Mouse (Mus musculus): ENCODE measurements around the gene Hprt. TPM values are rescaled to one million over a fixed set of nuclear protein-coding genes. Genes with fewer than 3 reads are reported as not detected.
"Not testable (repeated sequence)": the region's sequence is repeated elsewhere in the genome, so short reads cannot be mapped to it uniquely, and the experiment has no call there.

The Hprt gene
- polyA plus RNA-seq, 1 experiment from 2014 or later, result 83.1 TPM

- H3K4me1 ChIP-seq (ENCODE audit: control insufficient read depth, insufficient read depth, low read length), result no peaks in the 10 kb centered on the region
- 92% methylated on average over 1 of the region's 1 CpGs for WGBS
- H3K4me3 ChIP-seq (replicated peaks; ENCODE audit: low read depth, low read length), result no peak overlapping the region
- no peak for DNase-seq
- no peak overlapping the region for H3K27ac ChIP-seq (replicated peaks; ENCODE audit: low read depth, low read length)
- no peaks in the 10 kb centered on the region for H3K36me3 ChIP-seq (ENCODE audit: control insufficient read depth, insufficient read depth, low read length)
- no peak overlapping the region for H3K4me2 ChIP-seq (ENCODE audit: low read length)
- H3K27me3 ChIP-seq (ENCODE audit: control insufficient read depth, insufficient read depth, low read length), result no peaks in the 10 kb centered on the region
- H3K9me3 ChIP-seq (ENCODE audit: control insufficient read depth, low read length), result no peaks in the 10 kb centered on the region
- no peak for ATAC-seq (ENCODE audit: low FRiP score, low TSS enrichment)
- H3K9ac ChIP-seq (replicated peaks; ENCODE audit: low read length), result no peak overlapping the region
Observed at GRCm38 (mm10) chrX:52972680-52973079, 15.3 kb upstream of the Hprt start.

GRCm38 (mm10) chrX:52978576-52978975 is 9.4 kb upstream of the Hprt start:
- 51% methylated on average over 1 of the region's 1 CpGs for WGBS
- no peak for ATAC-seq (ENCODE audit: low FRiP score, low TSS enrichment)

GRCm38 (mm10) chrX:52981378-52981777 is 6.6 kb upstream of the Hprt start:
- WGBS, result 77% methylated on average over 3 of the region's 3 CpGs
- Histone ChIP-seq H3K4me3 (replicated peaks; ENCODE audit: low read depth, low read length) (no peak overlapping the region), H3K36me3 (ENCODE audit: control insufficient read depth, insufficient read depth, low read length) (no peaks in the 10 kb centered on the region), H3K9ac (replicated peaks; ENCODE audit: low read length) (no peak overlapping the region), H3K4me2 (ENCODE audit: low read length) (no peak overlapping the region), H3K9me3 (ENCODE audit: control insufficient read depth, low read length) (no peaks in the 10 kb centered on the region), H3K27ac (replicated peaks; ENCODE audit: low read depth, low read length) (no peak overlapping the region), H3K27me3 (ENCODE audit: control insufficient read depth, insufficient read depth, low read length) (no peaks in the 10 kb centered on the region), H3K4me1 (ENCODE audit: control insufficient read depth, insufficient read depth, low read length) (no peaks in the 10 kb centered on the region)
- DNase-seq, result no peak
- no peak for ATAC-seq (ENCODE audit: low FRiP score, low TSS enrichment)

More at GRCm38 (mm10) chrX:52978576-52978975, 9.4 kb upstream of the Hprt start:
- no peaks in the 10 kb centered on the region for H3K9me3 ChIP-seq (ENCODE audit: control insufficient read depth, low read length)
- H3K36me3 ChIP-seq (ENCODE audit: control insufficient read depth, insufficient read depth, low read length), result no peaks in the 10 kb centered on the region
- no peak overlapping the region for H3K4me2 ChIP-seq (ENCODE audit: low read length)
- no peak overlapping the region for H3K27ac ChIP-seq (replicated peaks; ENCODE audit: low read depth, low read length)
- no peak for DNase-seq
- no peaks in the 10 kb centered on the region for H3K4me1 ChIP-seq (ENCODE audit: control insufficient read depth, insufficient read depth, low read length)
- no peak overlapping the region for H3K9ac ChIP-seq (replicated peaks; ENCODE audit: low read length)
- H3K27me3 ChIP-seq (ENCODE audit: control insufficient read depth, insufficient read depth, low read length), result no peaks in the 10 kb centered on the region
- H3K4me3 ChIP-seq (replicated peaks; ENCODE audit: low read depth, low read length), result no peak overlapping the region

GRCm38 (mm10) chrX:52994726-52995125 is 6.8 kb downstream of the Hprt start:
- H3K4me3 ChIP-seq (replicated peaks; ENCODE audit: low read depth, low read length); H3K27ac ChIP-seq (replicated peaks; ENCODE audit: low read depth, low read length); H3K36me3 ChIP-seq (ENCODE audit: control insufficient read depth, insufficient read depth, low read length); H3K4me1 ChIP-seq (ENCODE audit: control insufficient read depth, insufficient read depth, low read length); ATAC-seq (ENCODE audit: low FRiP score, low TSS enrichment); DNase-seq; H3K9ac ChIP-seq (replicated peaks; ENCODE audit: low read length); H3K27me3 ChIP-seq (ENCODE audit: control insufficient read depth, insufficient read depth, low read length); H3K4me2 ChIP-seq (ENCODE audit: low read length); H3K9me3 ChIP-seq (ENCODE audit: control insufficient read depth, low read length): not testable (repeated sequence)
- 89% methylated on average over 5 of the region's 5 CpGs for whole genome bisulfite sequencing

GRCm38 (mm10) chrX:53004887-53005286 is 16.9 kb downstream of the Hprt start:
- H3K4me2 ChIP-seq (ENCODE audit: low read length); H3K4me3 ChIP-seq (replicated peaks; ENCODE audit: low read depth, low read length); H3K27me3 ChIP-seq (ENCODE audit: control insufficient read depth, insufficient read depth, low read length); H3K27ac ChIP-seq (replicated peaks; ENCODE audit: low read depth, low read length); H3K36me3 ChIP-seq (ENCODE audit: control insufficient read depth, insufficient read depth, low read length); H3K9me3 ChIP-seq (ENCODE audit: control insufficient read depth, low read length); DNase-seq; ATAC-seq (ENCODE audit: low FRiP score, low TSS enrichment); H3K9ac ChIP-seq (replicated peaks; ENCODE audit: low read length); H3K4me1 ChIP-seq (ENCODE audit: control insufficient read depth, insufficient read depth, low read length): not testable (repeated sequence)
- 65% methylated on average over 4 of the region's 4 CpGs for WGBS

- H3K4me1 ChIP-seq (ENCODE audit: control insufficient read depth, insufficient read depth, low read length), result no peaks in the 10 kb centered on the region
- no peak overlapping the region for H3K9ac ChIP-seq (replicated peaks; ENCODE audit: low read length)
- no peak overlapping the region for H3K4me3 ChIP-seq (replicated peaks; ENCODE audit: low read depth, low read length)
- DNase-seq (peak; percentile 85), ATAC-seq (ENCODE audit: low FRiP score, low TSS enrichment) (no peak)
- no peak overlapping the region for H3K27ac ChIP-seq (replicated peaks; ENCODE audit: low read depth, low read length)
- H3K36me3 ChIP-seq (ENCODE audit: control insufficient read depth, insufficient read depth, low read length), result no peaks in the 10 kb centered on the region
- H3K9me3 ChIP-seq (ENCODE audit: control insufficient read depth, low read length), result no peaks in the 10 kb centered on the region
- H3K27me3 ChIP-seq (ENCODE audit: control insufficient read depth, insufficient read depth, low read length), result no peaks in the 10 kb centered on the region
- no peak overlapping the region for H3K4me2 ChIP-seq (ENCODE audit: low read length)
- 57% methylated on average over 3 of the region's 3 CpGs for WGBS
Observed at GRCm38 (mm10) chrX:53006062-53006461, 18.1 kb downstream of the Hprt start.

GRCm38 (mm10) chrX:53015549-53015948 is 27.6 kb downstream of the Hprt start:
- Histone ChIP-seq H3K36me3 (ENCODE audit: control insufficient read depth, insufficient read depth, low read length) (peaks cover 8% of the 10 kb centered on the region; the same call in 1 of the 2 replicates), H3K4me1 (ENCODE audit: control insufficient read depth, insufficient read depth, low read length) (no peaks in the 10 kb centered on the region), H3K9ac (replicated peaks; ENCODE audit: low read length) (no peak overlapping the region), H3K9me3 (ENCODE audit: control insufficient read depth, low read length) (no peaks in the 10 kb centered on the region), H3K27ac (replicated peaks; ENCODE audit: low read depth, low read length) (no peak overlapping the region), H3K4me3 (replicated peaks; ENCODE audit: low read depth, low read length) (no peak overlapping the region), H3K4me2 (ENCODE audit: low read length) (no peak overlapping the region), H3K27me3 (ENCODE audit: control insufficient read depth, insufficient read depth, low read length) (no peaks in the 10 kb centered on the region)
- no peak for ATAC-seq (ENCODE audit: low FRiP score, low TSS enrichment)
- DNase-seq, result peak; percentile 6

- no peak for ATAC-seq (ENCODE audit: low FRiP score, low TSS enrichment)
- 87% methylated on average over 2 of the region's 2 CpGs for WGBS
- Histone ChIP-seq H3K4me1 (ENCODE audit: control insufficient read depth, insufficient read depth, low read length) (no peaks in the 10 kb centered on the region), H3K9ac (replicated peaks; ENCODE audit: low read length) (no peak overlapping the region), H3K9me3 (ENCODE audit: control insufficient read depth, low read length) (no peaks in the 10 kb centered on the region), H3K4me3 (replicated peaks; ENCODE audit: low read depth, low read length) (no peak overlapping the region), H3K36me3 (ENCODE audit: control insufficient read depth, insufficient read depth, low read length) (0 out of 2 replicates have a peak, but pooled peaks cover 3% of the 10 kb centered on the region), H3K27me3 (ENCODE audit: control insufficient read depth, insufficient read depth, low read length) (no peaks in the 10 kb centered on the region), H3K4me2 (ENCODE audit: low read length) (no peak overlapping the region), H3K27ac (replicated peaks; ENCODE audit: low read depth, low read length) (no peak overlapping the region)
- DNase-seq, result no peak
Observed at GRCm38 (mm10) chrX:53023021-53023420, 35.1 kb downstream of the Hprt start.

- not testable (repeated sequence) for H3K4me2 ChIP-seq (ENCODE audit: low read length); H3K27me3 ChIP-seq (ENCODE audit: control insufficient read depth, insufficient read depth, low read length); ATAC-seq (ENCODE audit: low FRiP score, low TSS enrichment); H3K27ac ChIP-seq (replicated peaks; ENCODE audit: low read depth, low read length); H3K9ac ChIP-seq (replicated peaks; ENCODE audit: low read length); H3K4me3 ChIP-seq (replicated peaks; ENCODE audit: low read depth, low read length); H3K9me3 ChIP-seq (ENCODE audit: control insufficient read depth, low read length); H3K4me1 ChIP-seq (ENCODE audit: control insufficient read depth, insufficient read depth, low read length); H3K36me3 ChIP-seq (ENCODE audit: control insufficient read depth, insufficient read depth, low read length)
- peak; percentile 23 for DNase-seq
- 30% methylated on average over 3 of the region's 3 CpGs for WGBS
Observed at GRCm38 (mm10) chrX:53024268-53024667, 36.3 kb downstream of the Hprt start.
